Comparison of ENCODE assay signal across 20 mouse cellular contexts in the genomic region with DNA sequence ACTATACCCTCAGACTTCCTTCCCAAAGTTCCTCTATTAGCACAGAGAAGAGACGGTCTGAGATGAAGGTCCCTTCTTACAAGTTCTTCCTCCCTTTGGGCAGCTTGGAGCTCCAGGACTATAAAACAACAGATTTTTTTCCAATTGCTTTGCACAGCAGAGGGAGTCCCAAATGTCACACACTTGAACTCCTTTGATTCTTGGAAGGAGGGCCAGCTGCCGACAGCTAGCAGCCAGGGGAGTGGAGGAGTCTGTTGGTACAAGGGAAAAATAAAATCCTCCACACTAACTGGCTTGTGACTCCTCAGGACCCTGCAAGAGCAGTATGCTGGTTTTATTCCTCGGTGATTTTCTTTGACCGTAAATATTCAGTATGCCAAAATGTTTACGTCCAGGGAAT. TPM values are rescaled to one million over a fixed set of nuclear protein-coding genes. Genes with fewer than 3 reads are reported as not detected.
"Had no signal": no experiment of that assay in that cellular context is flagged by ENCODE, and none has a peak within 500 bp of the region (broad histone marks: within the 10 kb centered on the region; RNA-seq: fewer than 3 reads in every experiment).

No protein-coding gene starts in this region.

- H3K4me1 ChIP-seq: liver, embryonic 13.5 days had no signal

- H3K4me2 ChIP-seq: hindbrain, embryonic 14.5 days; intestine, embryonic 15.5 days; limb, embryonic 12.5 days; liver, embryonic 13.5 days; neural tube, embryonic 15.5 days had no signal

- H3K27me3 ChIP-seq: intestine, embryonic 15.5 days; limb, embryonic 12.5 days; liver, embryonic 13.5 days; neural tube, embryonic 15.5 days had no signal

- H3K9me3 ChIP-seq: intestine, embryonic 15.5 days; limb, embryonic 12.5 days; liver, embryonic 13.5 days; midbrain, embryonic 10.5 days; neural tube, embryonic 15.5 days had no signal

- H3K9ac ChIP-seq: hindbrain, embryonic 14.5 days; intestine, embryonic 15.5 days; limb, embryonic 12.5 days; liver, embryonic 13.5 days; liver, postnatal 0 days; neural tube, embryonic 15.5 days had no signal

- DNase-seq: kidney, adult 8-10 months; kidney, postnatal 36 days; liver; liver, embryonic 13.5 days; liver, postnatal 0 days; midbrain, embryonic 14.5 days; right cerebral cortex, adult 18-20 months; right cerebral cortex, postnatal 25 days; thymus, postnatal 4 days had no signal

- H3K4me3 ChIP-seq: intestine, embryonic 15.5 days; limb, embryonic 12.5 days; liver, embryonic 13.5 days; midbrain, embryonic 10.5 days; myocyte; neural tube, embryonic 15.5 days had no signal

- H3K36me3 ChIP-seq: intestine, embryonic 15.5 days; limb, embryonic 12.5 days; liver, embryonic 13.5 days; midbrain, embryonic 10.5 days; neural tube, embryonic 15.5 days had no signal

- H3K27ac ChIP-seq: hindbrain, embryonic 14.5 days; intestine, embryonic 15.5 days; limb, embryonic 12.5 days; liver, embryonic 13.5 days; midbrain, embryonic 10.5 days; neural tube, embryonic 15.5 days; stomach, postnatal 0 days had no signal

- ATAC-seq: intestine, embryonic 15.5 days; liver, postnatal 0 days had no signal

RNA-seq across cellular contexts. Expression of a gene that starts 16.6 kb away (rescaled TPM):
- total RNA-seq: layer of hippocampus, adult 8-10 months; left cerebral cortex, postnatal 36 days; megakaryocyte, adult 5-6 weeks had no signal
- polyA plus RNA-seq: hindbrain, embryonic 14.5 days; intestine, embryonic 15.5 days; limb, embryonic 12.5 days; liver, embryonic 13.5 days; midbrain, embryonic 10.5 days; midbrain, embryonic 14.5 days; neural tube, embryonic 11.5 days; neural tube, embryonic 15.5 days; stomach, postnatal 0 days had no signal
